23 mouse cellular contexts compared by ENCODE assay signal in genomic region chr5:32001771-32002170, GRCm38 (mm10).
DNase-seq lines count a peak whose midpoint lies in the region; ATAC-seq and TF ChIP-seq lines count a peak whose summit lies in the region.
"Had no signal": no experiment of that assay in that cellular context is flagged by ENCODE, and none has a peak within 500 bp of the region (broad histone marks: within the 10 kb centered on the region; RNA-seq: fewer than 3 reads in every experiment).

No protein-coding gene starts in this region.

- peak overlapping the region; percentile 15 for H3K27ac ChIP-seq in intestine, embryonic 16.5 days (ENCODE audit: low read length)
- H3K27ac ChIP-seq in intestine, postnatal 0 days (ENCODE audit: low read depth, low read length), result no peak overlapping the region
- H3K27ac ChIP-seq: embryonic facial prominence, embryonic 13.5 days; forebrain, embryonic 10.5 days; heart, embryonic 13.5 days; hindbrain, embryonic 12.5 days had no signal

- TF ChIP-seq CTCF in intestine, postnatal 0 days (IDR thresholded peaks at IDR 0.05; ENCODE audit: low read depth), result no peak

- peak; percentile 65 to 90 for DNase-seq in adrenal gland, adult (ENCODE audit: inconsistent age in 2 of 2, low spot score in 1 of 2)
- no peak for DNase-seq in adrenal gland, postnatal 25 days
- DNase-seq in adrenal gland, postnatal 10 days, result peak; percentile 38
- DNase-seq in fibroblast of lung, adult 2 months (ENCODE audit: low read depth), result peak; percentile 25
- DNase-seq in lung, postnatal 25 days (ENCODE audit: low spot score), result no peak
- no peak for DNase-seq in retina, postnatal 1 day
- DNase-seq: B cell, adult 2 months; cerebellum, adult 11 months; cerebellum, adult 8-10 months; cerebellum, postnatal 14 days; heart, postnatal 36 days; kidney, adult 18-20 months had no signal

- no peak overlapping the region for H3K9ac ChIP-seq in intestine, embryonic 16.5 days (ENCODE audit: low read depth, low read length)
- H3K9ac ChIP-seq in intestine, postnatal 0 days (ENCODE audit: low read depth, low read length), result no peak overlapping the region
- H3K9ac ChIP-seq: embryonic facial prominence, embryonic 13.5 days; heart, embryonic 13.5 days; hindbrain, embryonic 12.5 days had no signal

- H3K4me1 ChIP-seq in intestine, embryonic 16.5 days (ENCODE audit: control insufficient read depth, insufficient read depth, low read length), result peaks cover 27% of the 10 kb centered on the region
- no peaks in the 10 kb centered on the region; the same call in 1 of the 2 replicates for H3K4me1 ChIP-seq in intestine, postnatal 0 days (replicated peaks; ENCODE audit: control insufficient read depth, insufficient read depth, low read length)
- H3K4me1 ChIP-seq: forebrain, embryonic 10.5 days; hindbrain, embryonic 12.5 days had no signal

- H3K9me3 ChIP-seq in intestine, embryonic 16.5 days (ENCODE audit: control insufficient read depth, low read length), result no peaks in the 10 kb centered on the region
- no peaks in the 10 kb centered on the region for H3K9me3 ChIP-seq in intestine, postnatal 0 days (ENCODE audit: control insufficient read depth)
- H3K9me3 ChIP-seq: embryonic facial prominence, embryonic 13.5 days; forebrain, embryonic 10.5 days; G1E; heart, embryonic 13.5 days; hindbrain, embryonic 12.5 days had no signal

- ATAC-seq in intestine, embryonic 16.5 days, result no peak
- no peak for ATAC-seq in intestine, postnatal 0 days
- ATAC-seq: CD4-positive, CD25-positive, alpha-beta regulatory T cell, adult 4 months; forebrain, embryonic 14.5 days; hindbrain, embryonic 16.5 days; inflammation-experienced regulatory T-cells, adult 6 months had no signal

- no peak overlapping the region for H3K4me2 ChIP-seq in intestine, embryonic 16.5 days (ENCODE audit: low read depth, low read length)
- no peak overlapping the region for H3K4me2 ChIP-seq in intestine, postnatal 0 days (replicated peaks; ENCODE audit: low read depth)
- H3K4me2 ChIP-seq: embryonic facial prominence, embryonic 13.5 days; heart, embryonic 13.5 days; hindbrain, embryonic 12.5 days had no signal

- no peak overlapping the region for H3K4me3 ChIP-seq in intestine, embryonic 16.5 days (ENCODE audit: low read length)
- no peak overlapping the region for H3K4me3 ChIP-seq in intestine, postnatal 0 days (ENCODE audit: low read depth, low read length)
- H3K4me3 ChIP-seq: embryonic facial prominence, embryonic 13.5 days; forebrain, embryonic 10.5 days; heart, embryonic 13.5 days; hindbrain, embryonic 12.5 days had no signal

- H3K36me3 ChIP-seq in intestine, embryonic 16.5 days (ENCODE audit: control insufficient read depth, insufficient read depth, low read length), result no peaks in the 10 kb centered on the region
- H3K36me3 ChIP-seq in intestine, postnatal 0 days (ENCODE audit: control insufficient read depth, insufficient read depth), result no peaks in the 10 kb centered on the region
- H3K36me3 ChIP-seq: embryonic facial prominence, embryonic 13.5 days; forebrain, embryonic 10.5 days; heart, embryonic 13.5 days; hindbrain, embryonic 12.5 days had no signal

- no peaks in the 10 kb centered on the region for H3K27me3 ChIP-seq in intestine, embryonic 16.5 days (replicated peaks; ENCODE audit: control insufficient read depth, insufficient read depth, low read length)
- no peaks in the 10 kb centered on the region for H3K27me3 ChIP-seq in intestine, postnatal 0 days (replicated peaks; ENCODE audit: control insufficient read depth, insufficient read depth, low read length)
- H3K27me3 ChIP-seq: embryonic facial prominence, embryonic 13.5 days; heart, embryonic 13.5 days; hindbrain, embryonic 12.5 days had no signal

- WGBS in intestine, embryonic 16.5 days, result 29% methylated on average over 3 of the region's 3 CpGs
- whole genome bisulfite sequencing in intestine, postnatal 0 days, result 29% methylated on average over 3 of the region's 3 CpGs

Comparison
In these comparisons a context has a peak if more than half of its experiments do, and no peak if none do; other contexts are left out.
1. DNase-seq: peak in adrenal gland, adult (2 of 2), adrenal gland, postnatal 10 days (single experiment) and fibroblast of lung, adult 2 months (single experiment); none in adrenal gland, postnatal 25 days (single experiment), lung, postnatal 25 days (single experiment) and retina, postnatal 1 day (single experiment).